Mouse (Mus musculus) spleen, postnatal 10 days (tissue): Measurements from ENCODE around the gene Kcnmb3.

Source experiments
- DNase-seq, 2 experiments: peaks; one replicate each; pipeline ENCODE4 v3.0.0; 2021 to 2022; ENCODE audit warnings: low spot score in 2 of 2

Gene Kcnmb3

GRCm38 (mm10) chr3:32495088-32495770 is 3.2 kb upstream of the Kcnmb3 start:
- DNase-seq = peak in 1 of 2 experiments; percentile 6

GRCm38 (mm10) chr3:32494387-32495087 is 2.5 kb upstream of the Kcnmb3 start:
- DNase-seq = peak in 1 of 2 experiments; percentile 66

DNA sequence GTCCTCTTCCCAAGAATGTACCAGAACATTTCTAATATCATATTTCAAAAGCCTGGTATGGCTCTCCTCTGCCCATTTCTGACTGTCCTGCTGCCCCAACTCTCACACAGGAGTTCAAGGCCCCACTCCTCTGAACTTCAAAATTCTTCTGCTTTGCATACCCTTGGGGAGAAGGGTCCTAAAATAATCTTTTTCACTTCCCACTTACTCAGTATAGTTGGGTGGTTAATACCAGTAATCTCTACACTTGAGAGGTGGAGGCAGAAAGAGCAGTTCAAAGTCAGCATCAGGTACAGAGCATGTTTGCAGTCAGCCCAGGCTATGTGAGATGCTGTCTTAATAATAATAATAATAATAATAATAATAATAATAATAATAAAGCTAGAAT is 1.1 kb downstream of the Kcnmb3 start:
- DNase-seq = no peak

DNA sequence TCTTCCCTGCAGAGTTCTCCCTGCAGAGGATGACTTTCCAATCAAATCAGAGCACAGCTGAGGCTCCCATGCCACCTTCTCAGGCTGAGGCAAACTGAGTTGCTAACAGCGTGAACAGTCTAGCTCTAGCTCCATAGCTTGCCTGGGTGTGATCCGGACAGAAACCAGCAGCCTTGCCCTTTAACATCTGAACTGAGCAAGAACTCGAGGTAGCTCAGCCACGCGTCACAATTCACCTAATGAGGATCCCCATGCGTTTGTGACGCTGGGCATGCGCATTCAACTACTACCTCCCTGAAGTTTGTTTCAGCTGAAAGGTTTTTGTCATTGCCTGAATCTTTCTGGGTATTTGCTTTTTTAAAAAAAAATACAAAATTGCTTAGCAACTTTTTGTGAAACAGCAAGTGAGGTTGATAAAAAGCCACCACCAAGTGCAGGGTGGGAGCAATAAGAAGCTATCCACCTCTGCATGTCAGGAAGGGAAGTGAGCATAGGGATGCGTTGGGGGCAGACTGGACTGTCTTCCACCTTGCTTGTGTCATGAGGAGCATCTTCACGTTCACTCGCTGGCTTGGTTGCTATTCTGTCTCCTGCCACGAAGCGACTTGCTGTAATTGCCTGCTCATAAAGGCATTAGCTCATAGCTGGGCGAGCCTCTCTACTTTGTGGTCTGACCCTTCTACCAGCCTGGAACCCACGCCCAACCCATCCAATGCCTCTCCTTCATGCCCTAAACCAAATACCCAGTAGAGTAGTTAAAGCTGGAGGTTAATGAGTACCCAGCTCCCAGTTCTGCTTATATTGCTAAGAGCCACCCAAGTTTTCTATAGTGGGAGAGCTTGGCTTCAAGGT is 1.7 kb downstream of the Kcnmb3 start:
- DNase-seq = peak in 1 of 2 experiments; percentile 61

GRCm38 (mm10) chr3:32488172-32488571 is 3.9 kb downstream of the Kcnmb3 start:
- DNase-seq = no peak

DNA sequence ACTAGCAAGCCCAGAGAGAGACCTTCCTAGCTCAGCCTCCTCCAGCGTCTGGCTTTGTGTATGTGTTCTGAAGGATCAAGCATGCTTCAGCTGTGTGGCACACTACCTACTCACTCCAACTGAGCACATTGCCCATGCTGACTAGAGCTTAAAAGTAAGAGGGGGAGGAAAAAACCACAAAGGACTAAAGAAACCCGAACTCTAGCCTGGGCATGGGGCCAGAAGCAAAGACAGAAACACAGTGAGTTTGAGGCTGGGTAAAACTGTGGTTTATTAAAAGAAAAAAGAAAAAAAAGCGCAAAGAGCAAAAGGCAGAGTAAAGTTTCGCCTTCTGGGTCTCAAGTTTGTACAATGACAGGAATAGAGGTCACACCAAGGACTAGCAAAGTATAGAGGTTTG is 5.5 kb downstream of the Kcnmb3 start:
- DNase-seq = no peak

DNA sequence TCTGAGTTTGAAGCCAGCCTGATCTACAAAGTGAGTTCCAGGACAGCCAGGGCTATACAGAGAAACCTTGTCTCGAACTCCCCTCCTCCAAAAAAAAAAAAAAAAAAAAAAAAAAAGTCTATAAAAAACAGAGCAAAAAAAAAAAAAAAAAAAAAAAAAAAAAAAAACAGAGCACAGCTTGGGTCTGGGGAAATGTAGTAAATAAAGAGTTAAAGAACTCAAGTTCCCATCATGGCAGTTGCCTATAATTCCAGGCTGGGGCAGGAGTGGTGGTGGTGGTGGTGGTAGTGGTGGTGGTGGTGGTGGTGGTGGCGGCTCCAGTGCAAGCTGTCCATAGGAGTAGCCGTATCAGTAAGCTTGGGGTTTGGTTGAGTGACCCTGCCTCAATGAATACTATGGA is 9.0 kb downstream of the Kcnmb3 start:
- no peak for DNase-seq

GRCm38 (mm10) chr3:32479961-32480360 is 12.1 kb downstream of the Kcnmb3 start:
- no peak for DNase-seq

GRCm38 (mm10) chr3:32473184-32473583 is 18.8 kb downstream of the Kcnmb3 start:
- DNase-seq = no peak

DNA sequence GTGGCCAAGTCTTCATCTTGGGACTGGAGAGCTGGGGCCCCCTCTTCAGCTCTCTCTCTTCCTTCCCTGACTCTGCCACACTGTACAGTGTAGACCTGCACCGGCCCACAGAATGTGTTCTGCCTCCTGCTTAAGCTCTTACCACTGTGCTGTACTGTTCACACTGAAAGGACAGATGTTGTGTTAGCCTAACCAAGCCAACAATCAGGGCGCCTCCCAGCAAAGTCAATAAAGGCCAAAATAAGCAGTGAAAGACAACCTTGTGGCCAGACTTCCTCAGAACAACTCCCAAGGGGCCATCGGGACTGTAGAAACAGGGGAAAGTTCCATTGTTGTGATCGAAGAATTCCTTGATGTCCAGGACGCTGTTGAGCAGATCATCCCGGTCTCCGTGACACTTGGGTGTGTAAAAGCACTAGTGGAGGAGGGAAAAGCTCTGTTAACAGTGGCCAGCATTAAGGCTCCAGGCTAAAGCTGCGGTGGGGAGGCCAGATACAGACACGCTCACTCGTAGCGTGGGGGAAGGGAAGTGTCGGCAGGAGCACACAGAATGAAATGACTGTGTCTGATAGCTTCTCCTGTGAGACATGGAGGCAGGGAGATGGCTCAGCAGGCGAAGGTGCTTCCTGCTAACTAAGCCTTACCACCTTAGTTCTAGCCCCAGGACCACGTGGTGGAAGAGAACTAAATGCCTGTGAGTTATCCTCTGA is 19.7 kb downstream of the Kcnmb3 start:
- no peak for DNase-seq

- DNase-seq = no peak
Measured at GRCm38 (mm10) chr3:32471098-32471497, 20.9 kb downstream of the Kcnmb3 start.

- DNase-seq = no peak
Measured at GRCm38 (mm10) chr3:32470449-32470848, 21.6 kb downstream of the Kcnmb3 start.

- no peak for DNase-seq
Measured at GRCm38 (mm10) chr3:32468411-32468810, 23.6 kb downstream of the Kcnmb3 start.

DNA sequence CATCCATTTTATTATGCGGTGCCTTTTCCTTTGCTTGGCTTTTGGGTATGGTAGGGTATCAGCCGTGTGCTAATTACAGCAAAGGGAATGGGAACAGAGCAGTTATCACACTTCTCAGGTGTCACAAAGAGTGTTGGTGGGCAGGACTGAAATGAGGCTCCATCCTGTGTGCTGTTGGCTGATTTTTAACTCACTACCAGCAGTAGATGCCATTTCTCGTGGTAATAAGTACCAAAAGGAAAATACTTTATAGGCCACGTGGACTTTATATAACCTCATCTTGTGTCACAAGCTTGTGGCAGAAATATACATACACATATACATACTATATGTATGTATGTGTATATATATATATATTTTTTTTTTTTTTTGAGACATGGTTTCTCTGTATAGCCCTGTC is 24.7 kb downstream of the Kcnmb3 start:
- no peak for DNase-seq

DNA sequence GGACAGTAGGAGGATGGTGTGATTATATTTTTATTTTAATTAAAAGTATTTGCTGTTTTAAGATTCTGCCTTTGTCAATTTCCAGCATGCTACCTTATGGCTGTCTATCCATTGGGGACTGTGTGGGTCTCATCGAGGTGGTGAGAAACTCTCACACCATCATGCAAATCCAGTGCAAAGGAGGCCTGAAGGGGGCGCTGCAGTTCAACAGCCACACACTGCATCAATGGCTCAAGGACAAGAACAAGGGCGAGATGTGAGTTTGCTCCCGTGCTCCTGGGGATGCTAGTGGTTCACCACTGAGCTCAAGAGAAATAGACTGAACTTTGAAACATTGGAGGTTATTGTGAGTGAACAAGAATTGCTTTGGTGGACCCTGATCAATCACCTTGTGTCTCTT is 32.3 kb downstream of the Kcnmb3 start:
- DNase-seq = peak; percentile 22 to 79

- no peak for DNase-seq
Measured at GRCm38 (mm10) chr3:32454329-32455021, 37.6 kb downstream of the Kcnmb3 start.

DNA sequence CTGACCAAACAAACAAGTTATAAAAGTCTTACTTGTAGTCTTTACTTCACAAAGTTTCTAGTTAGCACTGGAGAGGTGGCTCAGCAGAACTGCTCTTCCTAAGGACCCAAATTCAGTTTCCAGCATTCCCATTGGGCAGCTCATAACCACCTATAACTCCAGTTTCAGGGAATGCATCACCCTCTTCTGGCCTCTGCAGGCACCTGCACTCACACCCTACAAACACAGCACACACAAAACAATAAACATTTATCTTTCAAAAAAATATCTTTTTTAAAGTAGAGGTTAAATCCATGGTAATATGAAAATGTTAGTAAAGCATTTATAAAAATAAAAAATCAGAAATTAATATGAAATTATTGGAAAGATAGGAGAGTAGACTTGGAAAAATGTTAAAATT is 50.3 kb downstream of the Kcnmb3 start:
- no peak for DNase-seq

- DNase-seq = no peak
Measured at GRCm38 (mm10) chr3:32438716-32439115, 53.3 kb downstream of the Kcnmb3 start.

DNA sequence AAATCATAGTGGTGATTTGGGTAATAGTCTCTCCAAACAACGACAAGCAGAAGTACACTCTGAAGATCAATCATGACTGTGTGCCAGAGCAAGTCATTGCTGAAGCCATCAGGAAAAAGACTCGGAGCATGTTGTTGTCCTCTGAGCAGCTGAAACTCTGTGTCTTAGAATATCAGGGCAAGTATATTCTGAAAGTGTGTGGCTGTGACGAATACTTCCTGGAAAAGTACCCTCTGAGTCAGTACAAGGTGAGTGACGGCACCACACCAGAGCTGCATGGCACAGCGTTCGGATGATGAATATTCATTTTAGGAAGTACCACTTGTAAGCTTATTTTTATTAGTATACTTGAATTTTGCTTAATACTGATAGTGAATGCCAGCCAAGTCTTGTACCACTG is 54.2 kb downstream of the Kcnmb3 start:
- no peak for DNase-seq

- no peak for DNase-seq
Measured at GRCm38 (mm10) chr3:32437297-32437696, 54.7 kb downstream of the Kcnmb3 start.

- DNase-seq = no peak
Measured at GRCm38 (mm10) chr3:32436101-32436500, 55.9 kb downstream of the Kcnmb3 start.
